Mouse (Mus musculus) spleen, postnatal 0 days (tissue): Measurements from ENCODE around the gene Olfr1087. TPM values are rescaled to one million over a fixed set of nuclear protein-coding genes. Genes with fewer than 3 reads are reported as not detected.

ENCODE experiments used
- polyA plus RNA-seq: library from polyadenylated mRNA; unstranded; fragments of >200 nt; fragmentation: Nextera tagmentation; extraction: Ambion mirVana; gene quantifications from 2 replicates; pipeline ENCODE4 v1.2.1, GENCODE M21; 2015

The Olfr1087 gene
- polyA plus RNA-seq: not detected in 2 replicates

DNA sequence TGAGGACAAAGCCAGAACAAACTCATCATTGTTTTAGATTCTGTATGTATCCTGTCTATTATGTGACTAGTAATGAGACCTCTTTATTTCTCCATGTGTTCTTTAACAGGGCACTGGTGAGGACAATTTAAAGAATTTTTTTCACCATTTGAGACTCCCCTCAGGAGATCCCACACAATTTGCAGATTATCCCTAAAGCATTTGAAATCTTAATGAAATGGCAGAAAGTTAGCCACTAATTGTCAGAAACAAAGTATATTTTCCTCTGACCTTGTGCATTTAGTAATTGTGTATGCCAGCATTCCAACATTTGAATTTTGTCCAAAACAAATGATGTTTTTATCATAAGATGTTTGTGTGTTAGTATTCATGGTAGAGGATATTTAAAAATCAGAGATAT, at the start of gene Olfr1087:
TSS of gene Olfr1087 (minus strand) at position 101 of the 400 bp plus-strand sequence.

DNA sequence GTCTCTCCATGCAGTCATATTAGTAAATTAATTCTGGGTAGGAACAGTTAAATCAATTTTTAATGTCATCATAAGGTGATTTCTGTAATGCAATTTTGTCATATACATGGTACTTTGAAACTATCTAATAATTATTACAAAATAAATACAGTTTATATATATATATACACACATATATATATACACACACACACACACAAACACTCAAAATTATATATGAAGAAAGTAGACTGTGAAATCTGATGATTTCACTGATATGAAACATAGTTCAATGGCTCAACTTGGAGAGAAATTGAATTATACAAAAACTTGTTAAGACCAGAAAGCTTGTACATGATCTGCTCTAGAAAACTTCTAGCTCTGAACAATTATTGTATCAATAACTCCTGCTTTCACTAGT, 35.4 kb upstream of the Olfr1087 start, which contains the start of gene Olfr1089:
TSS of gene Olfr1089 (minus strand) at position 101 of the 400 bp plus-strand sequence.

DNA sequence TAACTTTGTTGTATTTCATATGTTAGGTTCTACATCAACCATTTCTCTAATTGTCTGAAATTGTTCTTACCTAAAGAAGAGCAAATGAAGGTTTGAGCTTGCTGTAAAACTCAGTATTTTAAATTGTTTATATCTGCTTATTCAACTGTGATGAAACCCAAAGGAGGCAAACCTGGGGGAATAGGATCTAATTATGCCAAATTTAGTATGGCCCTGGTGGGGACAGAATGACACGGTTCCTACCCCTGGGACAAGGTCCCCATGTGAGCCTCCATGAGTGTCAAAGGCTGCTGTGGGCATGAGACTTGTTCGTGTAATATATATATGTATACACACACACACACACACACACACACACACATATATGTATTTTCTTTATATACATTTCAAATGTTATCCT, 18.2 kb downstream of the Olfr1087 start, which contains the start of gene Olfr1086:
TSS of gene Olfr1086 (minus strand) at position 101 of the 400 bp plus-strand sequence.

DNA sequence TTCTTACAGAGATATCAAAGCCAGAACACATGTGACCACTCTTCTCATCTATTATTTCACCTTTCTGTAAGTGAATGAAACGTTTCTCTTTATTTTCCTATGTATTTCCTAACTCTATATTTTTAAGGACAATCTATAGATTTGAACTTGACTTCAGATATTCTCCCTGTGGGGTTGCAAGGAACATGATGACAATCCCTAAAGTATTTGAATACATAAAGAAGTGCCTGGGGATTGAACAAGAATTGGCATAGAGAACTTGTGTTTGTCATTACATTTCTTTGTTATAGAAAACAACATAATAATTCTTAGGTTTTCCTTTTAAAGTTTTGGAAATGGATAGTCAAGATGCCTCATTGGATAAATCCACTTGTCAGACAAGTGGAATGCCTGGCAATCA, 36.3 kb downstream of the Olfr1087 start, which contains the start of gene Olfr1085:
TSS of gene Olfr1085 (minus strand) at position 101 of the 400 bp plus-strand sequence.

DNA sequence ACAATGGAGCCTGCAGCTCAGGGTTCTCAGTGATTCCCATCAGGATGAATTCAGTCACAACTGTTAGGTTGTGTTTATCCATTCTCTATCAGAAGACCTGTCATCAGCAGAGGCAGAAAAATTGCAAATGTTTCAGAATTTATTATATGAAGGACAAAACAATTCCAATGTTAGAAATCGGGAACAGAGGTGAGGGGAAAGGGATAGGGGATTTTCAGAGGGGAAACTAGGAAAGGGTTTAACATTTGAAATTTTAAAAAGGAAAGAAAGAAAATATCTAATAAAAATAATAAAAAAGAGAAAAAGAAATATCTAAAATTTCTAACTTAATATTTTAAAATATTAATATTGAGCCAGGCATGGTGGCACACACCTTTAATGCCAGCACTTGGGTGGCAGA, 58.6 kb downstream of the Olfr1087 start, which contains the start of gene Olfr1084:
TSS of gene Olfr1084 (minus strand) at position 101 of the 400 bp plus-strand sequence.

Other genes with a start within 250 kb of the Olfr1087 start
- gene Olfr1065, start 247.8 kb downstream of the Olfr1087 start, polyA plus RNA-seq: not detected in 2 replicates
- not detected in 2 replicates for gene Olfr1066, start 242.1 kb downstream of the Olfr1087 start, polyA plus RNA-seq
- not detected in 2 replicates for gene Olfr228, start 211.0 kb downstream of the Olfr1087 start, polyA plus RNA-seq
- not detected in 2 replicates for gene Olfr1076, start 189.9 kb downstream of the Olfr1087 start, polyA plus RNA-seq
- gene Olfr1079, start 155.9 kb downstream of the Olfr1087 start, polyA plus RNA-seq: not detected in 2 replicates
- not detected in 2 replicates for gene Olfr1080, start 140.2 kb downstream of the Olfr1087 start, polyA plus RNA-seq
- gene Olfr1082, start 99.4 kb downstream of the Olfr1087 start, polyA plus RNA-seq: not detected in 2 replicates
- not detected in 2 replicates for gene Olfr1084, start 58.7 kb downstream of the Olfr1087 start, polyA plus RNA-seq
- not detected in 2 replicates for gene Olfr1085, start 36.4 kb downstream of the Olfr1087 start, polyA plus RNA-seq
- gene Olfr1086, start 18.3 kb downstream of the Olfr1087 start, polyA plus RNA-seq: not detected in 2 replicates
- not detected in 2 replicates for gene Olfr1089, start 35.3 kb upstream of the Olfr1087 start, polyA plus RNA-seq
- gene Olfr1090, start 60.6 kb upstream of the Olfr1087 start, polyA plus RNA-seq: not detected in 2 replicates
- gene Olfr1093, start 84.1 kb upstream of the Olfr1087 start, polyA plus RNA-seq: not detected in 2 replicates
- gene Olfr141, start 111.6 kb upstream of the Olfr1087 start, polyA plus RNA-seq: not detected in 2 replicates
- gene Olfr1094, start 126.3 kb upstream of the Olfr1087 start, polyA plus RNA-seq: not detected in 2 replicates
- not detected in 2 replicates for gene Olfr1095, start 153.3 kb upstream of the Olfr1087 start, polyA plus RNA-seq
- not detected in 2 replicates for gene Gm13723, start 176.4 kb upstream of the Olfr1087 start, polyA plus RNA-seq
- not detected in 2 replicates for gene Olfr1097, start 193.8 kb upstream of the Olfr1087 start, polyA plus RNA-seq
- gene Olfr1098, start 226.2 kb upstream of the Olfr1087 start, polyA plus RNA-seq: not detected in 2 replicates